Mouse (Mus musculus) heart, postnatal 0 days (tissue): Measurements from ENCODE around the gene Hspb7. TPM values are rescaled to one million over a fixed set of nuclear protein-coding genes. Genes with fewer than 3 reads are reported as not detected.

Experiments
- ATAC-seq: fragments of 200-750 bp; cut with Nextera tagmentation; 2 replicates; pipeline ENCODE4 v1.8.0; 2017; ENCODE audit warnings: low read depth, moderate number of reproducible peaks, moderate library complexity; ENCODE audit not compliant: insufficient read depth
- DNase-seq: peaks from one replicate; pipeline ENCODE4 v3.0.0-alpha.2; 2016; ENCODE audit warnings: low spot score
- H3K27ac ChIP-seq: fragments of 300-500 bp; sonication (generic); 2 replicates; pipeline ENCODE4 v1.5.1; 2014; ENCODE audit warnings: low read depth, mild to moderate bottlenecking
- H3K27me3 ChIP-seq: fragments of 300-500 bp; sonication (generic); 2 replicates; pipeline ENCODE4 v1.6.1; 2014; ENCODE audit warnings: low read length, mixed read lengths; ENCODE audit not compliant: control insufficient read depth, insufficient read depth
- H3K36me3 ChIP-seq: fragments of 300-500 bp; sonication (generic); replicated peaks from 2 replicates; pipeline ENCODE4 v1.6.1; 2014; ENCODE audit warnings: low read length, mixed read lengths; ENCODE audit not compliant: control insufficient read depth, insufficient read depth
- H3K4me1 ChIP-seq: fragments of 300-500 bp; sonication (generic); 2 replicates; pipeline ENCODE4 v1.6.1; 2014; ENCODE audit warnings: antibody characterized with exemption; ENCODE audit not compliant: control insufficient read depth, insufficient read depth
- H3K4me2 ChIP-seq: fragments of 300-500 bp; sonication (generic); 2 replicates; pipeline ENCODE4 v1.6.1; 2014; ENCODE audit warnings: low read depth, mild to moderate bottlenecking, low read length, moderate library complexity
- H3K4me3 ChIP-seq: fragments of 300-500 bp; sonication (generic); 2 replicates; pipeline ENCODE4 v1.5.1; 2014; ENCODE audit warnings: low read depth, low read length
- H3K9ac ChIP-seq: fragments of 300-500 bp; sonication (generic); replicated peaks from 2 replicates; pipeline ENCODE4 v1.6.1; 2014; ENCODE audit warnings: low read depth, low read length, mixed read lengths
- H3K9me3 ChIP-seq: fragments of 300-500 bp; sonication (generic); replicated peaks from 2 replicates; pipeline ENCODE4 v1.6.1; 2016; ENCODE audit warnings: low read length; ENCODE audit not compliant: control insufficient read depth
- CTCF ChIP-seq: IDR thresholded peaks from 2 replicates; pipeline ENCODE4 v1.5.1; 2016; ENCODE audit warnings: antibody characterized with exemption, control low read depth, low read depth
- EP300 ChIP-seq: IDR thresholded peaks from 2 replicates; pipeline ENCODE4 v1.6.1; 2016; ENCODE audit warnings: antibody characterized with exemption, low read depth
- WGBS: fragments of 180-500 bp; shearing (Covaris S2); extraction: QIAGEN DNeasy Blood & Tissue Kit; methylation state at CpG from one replicate; pipeline ENCODE4 v1.1.7; 2014; 5-methylcytosine and 5-hydroxymethylcytosine counted together
- polyA plus RNA-seq: library from polyadenylated mRNA; unstranded; fragments of >200 nt; fragmentation: Nextera tagmentation; extraction: Ambion mirVana; gene quantifications from 2 replicates; pipeline ENCODE4 v1.2.1, GENCODE M21; 2015
- total RNA-seq: library from RNA; depleted of rRNA; stranded (reverse); fragments of >200 nt; gene quantifications from 2 replicates; pipeline ENCODE4 v1.2.3, GENCODE M21; 2014; ENCODE audit warnings: low replicate concordance; rRNA removed

The Hspb7 gene
- total and polyA plus RNA-seq, 2 experiments from 2014 or later = 195 to 556 TPM

- Histone ChIP-seq H3K9me3 (no peaks in the 10 kb centered on the region; the same call in 1 of the 2 replicates), H3K27ac (no peak overlapping the region), H3K4me2 (no peak overlapping the region), H3K4me1 (no peaks in the 10 kb centered on the region), H3K27me3 (no peaks in the 10 kb centered on the region), H3K4me3 (no peak overlapping the region), H3K36me3 (peaks cover 99% of the 10 kb centered on the region), H3K9ac (no peak overlapping the region)
- 50% methylated on average over 10 of the region's 10 CpGs for WGBS
- DNase-seq = no peak
- TF ChIP-seq EP300 (no peak), CTCF (no peak)
- ATAC-seq = no peak
Observed at GRCm38 (mm10) chr4:141468576-141468975, 48.0 kb downstream of the Hspb7 start.

DNA sequence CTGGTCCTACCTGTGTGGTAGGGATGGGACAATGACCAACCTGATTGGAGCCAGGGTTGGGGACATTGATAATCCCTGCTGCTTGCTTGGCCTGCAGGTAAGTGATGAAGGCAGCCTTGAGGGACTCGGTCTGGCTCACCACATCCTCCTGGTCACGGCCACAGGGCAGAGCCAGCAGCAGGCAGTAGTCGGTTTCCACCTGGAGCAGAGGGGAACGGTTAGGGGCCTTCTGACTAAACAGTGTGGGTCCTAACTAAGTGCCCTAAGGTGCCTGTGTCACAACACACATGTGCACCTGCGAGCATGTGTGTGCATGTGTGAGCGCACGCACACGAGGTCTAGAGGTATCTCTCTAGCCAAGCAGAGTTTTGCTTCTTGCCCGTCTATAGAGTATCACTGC, 48.8 kb downstream of the Hspb7 start:
- Histone ChIP-seq H3K9ac (no peak overlapping the region), H3K36me3 (peaks cover 99% of the 10 kb centered on the region), H3K4me1 (no peaks in the 10 kb centered on the region), H3K4me2 (no peak overlapping the region), H3K27me3 (no peaks in the 10 kb centered on the region), H3K9me3 (no peaks in the 10 kb centered on the region; the same call in 1 of the 2 replicates), H3K4me3 (no peak overlapping the region), H3K27ac (no peak overlapping the region)
- ATAC-seq = no peak
- TF ChIP-seq CTCF (no peak), EP300 (no peak)
- WGBS = 92% methylated on average over 9 of the region's 9 CpGs
- DNase-seq = no peak

DNA sequence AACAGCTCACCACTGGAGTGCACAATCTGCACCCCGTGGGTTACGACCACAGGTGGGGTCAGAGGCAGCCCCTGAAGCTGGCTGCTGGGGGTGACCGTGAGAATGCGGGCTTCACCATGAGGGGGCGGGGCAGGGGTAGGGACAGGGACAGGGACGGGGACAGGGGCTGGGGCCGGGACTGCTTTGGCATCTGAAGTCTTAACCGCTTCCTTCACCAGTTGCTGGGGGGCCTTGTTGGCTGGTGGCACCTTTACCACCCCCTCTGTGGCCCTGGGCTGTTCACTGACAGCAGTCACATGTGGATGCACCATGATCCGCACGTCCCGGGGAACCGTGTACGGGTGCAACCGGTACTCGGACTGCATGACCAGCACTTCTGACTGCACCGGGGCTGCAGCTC, 50.9 kb downstream of the Hspb7 start:
- H3K4me3 ChIP-seq = no peak overlapping the region
- no peak for TF ChIP-seq EP300
- no peak for TF ChIP-seq CTCF
- H3K36me3 ChIP-seq = peaks cover 99% of the 10 kb centered on the region
- H3K27me3 ChIP-seq = no peaks in the 10 kb centered on the region
- H3K27ac ChIP-seq = no peak overlapping the region
- ATAC-seq (no peak), DNase-seq (no peak)
- no peak overlapping the region for H3K4me2 ChIP-seq
- no peaks in the 10 kb centered on the region; the same call in 1 of the 2 replicates for H3K9me3 ChIP-seq
- WGBS = 97% methylated on average over 16 of the region's 16 CpGs
- H3K4me1 ChIP-seq = no peaks in the 10 kb centered on the region
- no peak overlapping the region for H3K9ac ChIP-seq

DNA sequence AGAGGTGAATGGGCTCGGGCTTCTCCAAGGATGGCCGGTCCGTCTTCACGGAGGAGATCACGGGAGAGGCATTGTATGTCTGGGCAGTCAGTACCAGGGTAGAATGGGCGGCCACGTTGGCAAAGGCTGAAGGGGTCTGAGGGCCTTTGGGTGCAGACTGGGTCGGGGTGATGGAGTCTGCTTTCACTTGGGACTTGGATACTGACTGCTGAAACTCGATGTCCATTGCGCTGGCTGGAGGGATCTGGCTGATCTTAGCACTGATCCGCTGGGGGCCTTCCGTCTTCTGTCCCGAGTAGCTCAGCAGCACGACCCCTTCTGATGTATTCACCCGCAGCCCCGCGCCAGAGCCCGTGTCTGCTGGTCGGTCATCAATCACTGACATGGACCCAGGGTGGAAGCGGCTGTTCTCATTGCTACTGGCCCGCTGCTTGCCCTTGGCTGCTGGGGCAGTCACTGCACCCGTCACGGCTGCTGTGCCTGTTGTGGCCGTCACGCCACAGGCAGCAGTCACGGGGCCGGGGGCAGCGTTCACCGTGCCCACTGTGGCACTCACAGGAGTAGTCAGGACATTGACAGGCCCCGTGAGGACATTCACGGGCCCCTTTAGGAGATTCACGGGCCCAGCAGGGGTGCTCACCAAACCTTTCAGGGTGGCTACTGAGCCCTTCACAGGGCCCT, 52.2 kb downstream of the Hspb7 start:
- WGBS = 88% methylated on average over 32 of the region's 32 CpGs
- peaks cover 99% of the 10 kb centered on the region for H3K36me3 ChIP-seq
- H3K27ac ChIP-seq = no peak overlapping the region
- H3K9me3 ChIP-seq = no peaks in the 10 kb centered on the region; the same call in 1 of the 2 replicates
- no peaks in the 10 kb centered on the region for H3K27me3 ChIP-seq
- ATAC-seq = no peak
- no peak overlapping the region for H3K9ac ChIP-seq
- no peak overlapping the region for H3K4me2 ChIP-seq
- TF ChIP-seq CTCF (no peak), EP300 (no peak)
- no peaks in the 10 kb centered on the region for H3K4me1 ChIP-seq
- no peak overlapping the region for H3K4me3 ChIP-seq
- no peak for DNase-seq

- Histone ChIP-seq H3K9me3 (no peaks in the 10 kb centered on the region; the same call in 1 of the 2 replicates), H3K27me3 (no peaks in the 10 kb centered on the region), H3K9ac (no peak overlapping the region), H3K4me1 (no peaks in the 10 kb centered on the region), H3K4me3 (no peak overlapping the region), H3K27ac (no peak overlapping the region), H3K4me2 (no peak overlapping the region), H3K36me3 (peaks cover 100% of the 10 kb centered on the region)
- TF ChIP-seq CTCF (no peak), EP300 (no peak)
- 0 out of 2 replicates have a peak, but pooled peaks have one; percentile 33 for ATAC-seq
- no peak for DNase-seq
- WGBS = 74% methylated on average over 18 of the region's 19 CpGs
Observed at GRCm38 (mm10) chr4:141474431-141474830, 53.9 kb downstream of the Hspb7 start.

Other genes with a start within 250 kb of the Hspb7 start
- gene Rsg1, start 206.8 kb upstream of the Hspb7 start, total RNA-seq = 13.2 TPM in 1 of 2 replicates, not detected in the other
- 1.3 and 1.6 TPM in 2 replicates for gene Rsg1, start 206.8 kb upstream of the Hspb7 start, polyA plus RNA-seq
- 0.66 and 2.5 TPM in 2 replicates for gene Arhgef19, start 181.3 kb upstream of the Hspb7 start, total RNA-seq
- 1.5 and 1.6 TPM in 2 replicates for gene Arhgef19, start 181.3 kb upstream of the Hspb7 start, polyA plus RNA-seq
- gene Epha2, start 119.5 kb upstream of the Hspb7 start, total RNA-seq = 10.1 and 11.7 TPM in 2 replicates
- gene Epha2, start 119.5 kb upstream of the Hspb7 start, polyA plus RNA-seq = 1.4 TPM in 2 replicates
- 2.2 TPM in 1 of 2 replicates, not detected in the other for gene Fam131c, start 52.6 kb upstream of the Hspb7 start, total RNA-seq
- gene Fam131c, start 52.6 kb upstream of the Hspb7 start, polyA plus RNA-seq = 0.14 and 0.20 TPM in 2 replicates
- gene Clcnka, start 22.1 kb upstream of the Hspb7 start, total RNA-seq = not detected in 2 replicates
- gene Clcnka, start 22.1 kb upstream of the Hspb7 start, polyA plus RNA-seq = not detected in 2 replicates
- 0.23 and 0.65 TPM in 2 replicates for gene Clcnkb, start 4.8 kb upstream of the Hspb7 start, total RNA-seq
- 0.58 and 0.87 TPM in 2 replicates for gene Clcnkb, start 4.8 kb upstream of the Hspb7 start, polyA plus RNA-seq
- gene Srarp, start 15.3 kb downstream of the Hspb7 start, total RNA-seq = not detected in 2 replicates
- gene Srarp, start 15.3 kb downstream of the Hspb7 start, polyA plus RNA-seq = not detected in 2 replicates
- gene Zbtb17, start 23.9 kb downstream of the Hspb7 start, total RNA-seq = 28.1 and 32.7 TPM in 2 replicates
- 16.2 and 18.1 TPM in 2 replicates for gene Zbtb17, start 23.9 kb downstream of the Hspb7 start, polyA plus RNA-seq
- gene Spen, start 117.8 kb downstream of the Hspb7 start, total RNA-seq = 2.3 and 5.9 TPM in 2 replicates
- 4.3 and 4.9 TPM in 2 replicates for gene Spen, start 117.8 kb downstream of the Hspb7 start, polyA plus RNA-seq
- gene Fblim1, start 185.3 kb downstream of the Hspb7 start, total RNA-seq = 48.3 and 61.5 TPM in 2 replicates
- 47.1 and 57.5 TPM in 2 replicates for gene Fblim1, start 185.3 kb downstream of the Hspb7 start, polyA plus RNA-seq
- gene Tmem82, start 197.9 kb downstream of the Hspb7 start, total RNA-seq = 0.89 and 6.1 TPM in 2 replicates
- 6.8 and 7.3 TPM in 2 replicates for gene Tmem82, start 197.9 kb downstream of the Hspb7 start, polyA plus RNA-seq
- gene Slc25a34, start 203.0 kb downstream of the Hspb7 start, total RNA-seq = 12.8 and 56.2 TPM in 2 replicates
- gene Slc25a34, start 203.0 kb downstream of the Hspb7 start, polyA plus RNA-seq = 17.9 and 20.6 TPM in 2 replicates
- 43.3 and 52.9 TPM in 2 replicates for gene Plekhm2, start 244.1 kb downstream of the Hspb7 start, total RNA-seq
- 5.6 and 7.0 TPM in 2 replicates for gene Plekhm2, start 244.1 kb downstream of the Hspb7 start, polyA plus RNA-seq